Mouse (Mus musculus): ENCODE measurements around the gene Islr2.

- TF ChIP-seq CTCF (IDR thresholded peaks at IDR 0.05; ENCODE audit: low read depth) (no peak), EP300 (IDR thresholded peaks at IDR 0.05; ENCODE audit: low read depth) (no peak)
Observed at GRCm38 (mm10) chr9:58201091-58201842, 2.9 kb downstream of the Islr2 start.
